19 mouse cellular contexts compared by ENCODE assay signal in the genomic region with DNA sequence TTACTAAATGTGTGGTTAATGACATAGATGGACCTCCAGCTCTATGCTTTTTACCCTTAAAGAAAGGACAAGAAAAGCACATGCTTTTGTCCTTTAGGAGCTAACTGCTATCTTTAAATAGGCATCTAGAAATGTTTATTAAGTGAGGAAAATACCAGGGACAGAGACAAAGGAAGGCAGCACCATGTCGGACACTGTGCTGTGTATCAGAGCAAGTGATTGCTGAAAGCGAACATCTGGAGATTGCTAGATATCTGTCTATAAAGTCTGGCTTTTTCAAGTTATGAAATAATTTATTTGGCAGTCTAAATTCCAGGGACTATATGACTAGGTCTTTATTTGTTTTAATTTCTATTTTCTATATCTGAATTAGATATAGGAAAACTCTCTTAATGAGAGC. TPM values are rescaled to one million over a fixed set of nuclear protein-coding genes. Genes with fewer than 3 reads are reported as not detected.
DNase-seq lines count a peak whose midpoint lies in the region; ATAC-seq and TF ChIP-seq lines count a peak whose summit lies in the region.
"Had no signal": no experiment of that assay in that cellular context is flagged by ENCODE, and none has a peak within 500 bp of the region (broad histone marks: within the 10 kb centered on the region; RNA-seq: fewer than 3 reads in every experiment).

No protein-coding gene starts in this region.

- H3K4me3 ChIP-seq in lung, embryonic 15.5 days = no peak overlapping the region
- no peak overlapping the region for H3K4me3 ChIP-seq in lung, postnatal 0 days (ENCODE audit: low read depth, low read length)
- no peak overlapping the region for H3K4me3 ChIP-seq in lung, adult 2 months (replicated peaks; ENCODE audit: extremely low read depth, low read depth, low read length)
- H3K4me3 ChIP-seq in hindbrain, embryonic 13.5 days = no peak overlapping the region
- H3K4me3 ChIP-seq: embryonic facial prominence, embryonic 10.5 days; embryonic facial prominence, embryonic 12.5 days; forebrain, embryonic 13.5 days; forebrain, embryonic 15.5 days had no signal

- TF ChIP-seq POLR2A in lung, adult 2 months (IDR thresholded peaks at IDR 0.05; ENCODE audit: borderline replicate concordance, extremely low read depth, low read depth, low read length) = no peak

- peak overlapping the region; percentile 34 for H3K27ac ChIP-seq in lung, embryonic 15.5 days
- H3K27ac ChIP-seq in lung, postnatal 0 days (ENCODE audit: low read length) = peak overlapping the region; percentile 3; the same call in 1 of the 2 replicates
- H3K27ac ChIP-seq in hindbrain, embryonic 13.5 days = no peak overlapping the region
- H3K27ac ChIP-seq: embryonic facial prominence, embryonic 10.5 days; embryonic facial prominence, embryonic 12.5 days; forebrain, embryonic 13.5 days; forebrain, embryonic 15.5 days had no signal

- peak; percentile 58; the same call in 1 of the 2 replicates for ATAC-seq in lung, embryonic 15.5 days (ENCODE audit: borderline replicate concordance, extremely low read depth, low FRiP score, low TSS enrichment)
- peak; percentile 11; the same call in 1 of the 2 replicates for ATAC-seq in lung, postnatal 0 days
- ATAC-seq in hindbrain, embryonic 13.5 days (ENCODE audit: low FRiP score) = no peak
- ATAC-seq: forebrain, embryonic 13.5 days; forebrain, embryonic 15.5 days had no signal

- DNase-seq in lung, postnatal 14 days = no peak
- peak; percentile 79 for DNase-seq in lung, postnatal 0 days (ENCODE audit: low spot score)
- no peak for DNase-seq in lung, adult 2 months
- peak; percentile 49 for DNase-seq in lung, postnatal 25 days (ENCODE audit: low spot score)
- no peak for DNase-seq in thymus, postnatal 36 days
- DNase-seq: adrenal gland, adult 2 months; adrenal gland, postnatal 10 days; adrenal gland, postnatal 36 days; cerebellum, adult 11-12 months; cerebellum, adult 2 months; cerebellum, adult 9-10 months; cerebellum, postnatal 10 days; cerebellum, postnatal 25 days had no signal

- 33% methylated on average over 2 of the region's 2 CpGs for WGBS in lung, embryonic 15.5 days
- WGBS in lung, postnatal 0 days = 32% methylated on average over 2 of the region's 2 CpGs
- 46% methylated on average over 2 of the region's 2 CpGs for WGBS in lung, adult 2 months
- WGBS in hindbrain, embryonic 13.5 days = 84% methylated on average over 2 of the region's 2 CpGs

- no peaks in the 10 kb centered on the region for H3K9me3 ChIP-seq in lung, embryonic 15.5 days
- no peaks in the 10 kb centered on the region for H3K9me3 ChIP-seq in lung, postnatal 0 days (ENCODE audit: low read length)
- H3K9me3 ChIP-seq in hindbrain, embryonic 13.5 days = no peaks in the 10 kb centered on the region
- H3K9me3 ChIP-seq: embryonic facial prominence, embryonic 10.5 days; embryonic facial prominence, embryonic 12.5 days; forebrain, embryonic 13.5 days; forebrain, embryonic 15.5 days had no signal

- H3K27me3 ChIP-seq in lung, embryonic 15.5 days = no peaks in the 10 kb centered on the region
- no peaks in the 10 kb centered on the region for H3K27me3 ChIP-seq in lung, postnatal 0 days (replicated peaks; ENCODE audit: insufficient read depth, low read length)
- H3K27me3 ChIP-seq in hindbrain, embryonic 13.5 days = no peaks in the 10 kb centered on the region
- H3K27me3 ChIP-seq: embryonic facial prominence, embryonic 12.5 days; forebrain, embryonic 13.5 days; forebrain, embryonic 15.5 days had no signal

- TF ChIP-seq CTCF in lung, postnatal 0 days (IDR thresholded peaks at IDR 0.05) = no peak
- TF ChIP-seq CTCF in lung, adult 2 months (IDR thresholded peaks at IDR 0.05; ENCODE audit: insufficient read depth, low read length) = no peak

- no peak overlapping the region; the same call in 1 of the 2 replicates for H3K4me2 ChIP-seq in lung, embryonic 15.5 days
- no peak overlapping the region for H3K4me2 ChIP-seq in lung, postnatal 0 days (replicated peaks; ENCODE audit: low read depth, low read length)
- H3K4me2 ChIP-seq in hindbrain, embryonic 13.5 days = no peak overlapping the region
- H3K4me2 ChIP-seq: embryonic facial prominence, embryonic 12.5 days; forebrain, embryonic 13.5 days; forebrain, embryonic 15.5 days had no signal

- peaks cover 65% of the 10 kb centered on the region for H3K4me1 ChIP-seq in lung, embryonic 15.5 days
- H3K4me1 ChIP-seq in lung, postnatal 0 days (ENCODE audit: insufficient read depth, low read depth, low read length) = peaks cover 8% of the 10 kb centered on the region; the same call in 1 of the 2 replicates
- peaks cover 23% of the 10 kb centered on the region for H3K4me1 ChIP-seq in lung, adult 2 months (ENCODE audit: control insufficient read depth, insufficient read depth, low read length)
- H3K4me1 ChIP-seq in hindbrain, embryonic 13.5 days (replicated peaks) = peaks cover 19% of the 10 kb centered on the region

- H3K36me3 ChIP-seq in lung, embryonic 15.5 days = no peaks in the 10 kb centered on the region
- H3K36me3 ChIP-seq in lung, postnatal 0 days (ENCODE audit: insufficient read depth, low read length) = no peaks in the 10 kb centered on the region
- no peaks in the 10 kb centered on the region for H3K36me3 ChIP-seq in hindbrain, embryonic 13.5 days
- H3K36me3 ChIP-seq: embryonic facial prominence, embryonic 12.5 days; forebrain, embryonic 15.5 days had no signal

- H3K9ac ChIP-seq in lung, embryonic 15.5 days = no peak overlapping the region
- H3K9ac ChIP-seq in lung, postnatal 0 days (replicated peaks; ENCODE audit: low read depth) = no peak overlapping the region
- no peak overlapping the region for H3K9ac ChIP-seq in hindbrain, embryonic 13.5 days
- H3K9ac ChIP-seq: embryonic facial prominence, embryonic 12.5 days; forebrain, embryonic 13.5 days; forebrain, embryonic 15.5 days had no signal

- TF ChIP-seq EP300 in lung, postnatal 0 days (IDR thresholded peaks at IDR 0.05) = no peak

RNA-seq across cellular contexts. Expression of a gene that starts 4.8 kb away (rescaled TPM):
- 33.7 and 33.8 TPM in 2 replicates for polyA plus RNA-seq in lung, embryonic 15.5 days (2015; fragmentation: Nextera tagmentation; extraction: Ambion mirVana)
- polyA plus RNA-seq in lung, postnatal 0 days (2015; fragmentation: Nextera tagmentation; extraction: Ambion mirVana) = 13.4 and 15.8 TPM in 2 replicates
- 6.9 and 10.6 TPM in 2 replicates for polyA plus RNA-seq in lung, adult 2 months (2012; rRNA removed)
- polyA plus RNA-seq in hindbrain, embryonic 13.5 days (2015; fragmentation: Nextera tagmentation; extraction: Ambion mirVana) = 32.3 and 32.5 TPM in 2 replicates

Comparison
In these comparisons a context has a peak if more than half of its experiments do, and no peak if none do; other contexts are left out.
1. DNase-seq: peak in lung, postnatal 0 days (single experiment) and lung, postnatal 25 days (single experiment); none in lung, postnatal 14 days (single experiment), lung, adult 2 months (single experiment) and thymus, postnatal 36 days (0 of 2).